Mouse (Mus musculus) liver, embryonic 14.5 days (tissue): ENCODE results near the gene Clcnkb.

Experiments
- CTCF ChIP-seq: IDR thresholded peaks from 2 replicates; pipeline ENCODE4 v1.5.1; 2016; ENCODE audit warnings: antibody characterized with exemption, low read depth, control low read depth
- EP300 ChIP-seq: IDR thresholded peaks from 2 replicates; pipeline ENCODE4 v1.6.1; 2016; ENCODE audit warnings: antibody characterized with exemption, low read depth

DNA sequence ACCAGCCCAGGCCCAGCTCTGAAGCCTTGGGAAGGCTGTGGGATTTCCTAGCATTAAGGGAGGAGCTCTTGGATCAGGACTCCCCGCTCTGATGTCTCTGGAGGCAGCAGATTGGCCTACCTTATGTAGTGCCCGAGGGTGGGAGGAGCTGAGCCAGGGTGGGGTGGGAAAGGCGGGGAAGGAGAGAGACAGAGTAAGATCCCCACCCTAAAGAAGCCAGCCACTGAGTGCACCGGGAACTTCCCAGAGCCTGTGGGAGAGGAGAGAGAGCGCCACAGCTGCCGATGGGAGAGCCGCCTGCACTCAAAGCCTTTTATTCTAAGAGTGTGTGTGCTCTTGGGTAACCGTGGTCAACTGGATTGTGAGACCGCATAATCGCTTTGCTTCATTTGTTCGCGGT, 45.3 kb upstream of the Clcnkb start:
- no peak for TF ChIP-seq CTCF
- TF ChIP-seq EP300: no peak
